Mouse (Mus musculus) liver, adult 2 months (tissue): ENCODE results near the gene Megf11.

ENCODE experiments used
- CTCF ChIP-seq: fragments of 200-500 bp; IDR thresholded peaks from 2 replicates; pipeline ENCODE4 v1.5.1; 2011; ENCODE audit warnings: low read depth, low read length, control low read depth
- POLR2A ChIP-seq: fragments of 200-500 bp; IDR thresholded peaks from 2 replicates; pipeline ENCODE4 v1.6.1; 2011; ENCODE audit warnings: low read length, control low read depth; ENCODE audit not compliant: insufficient read depth; ENCODE audit errors: extremely low read depth

DNA sequence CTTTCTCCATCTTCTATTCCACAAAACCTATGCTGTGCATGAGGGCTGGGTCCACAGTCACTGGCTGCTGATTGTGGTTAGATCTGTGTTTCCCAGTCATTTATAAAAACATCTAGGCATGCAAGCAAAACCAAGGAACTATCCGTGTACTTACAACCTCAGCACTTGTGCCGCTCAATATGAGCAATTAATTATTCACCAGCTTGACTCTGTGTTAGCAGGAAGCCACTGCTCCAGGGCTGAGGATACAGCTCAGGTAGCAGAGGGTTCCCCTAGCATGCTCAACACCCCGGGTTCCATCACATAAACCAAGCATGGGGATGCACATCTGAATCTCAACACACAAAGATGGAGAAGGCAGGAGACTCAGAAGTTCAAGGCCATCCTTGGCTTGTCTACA lies 233.0 kb downstream of the Megf11 start:
- TF ChIP-seq CTCF (no peak), POLR2A (no peak)
